ENCODE assay signal across 14 mouse cellular contexts in genomic region chr11:53252186-53253119, GRCm38 (mm10). TPM values are rescaled to one million over a fixed set of nuclear protein-coding genes. Genes with fewer than 3 reads are reported as not detected.
DNase-seq lines count a peak whose midpoint lies in the region; ATAC-seq lines count a peak whose summit lies in the region.
"Had no signal": no experiment of that assay in that cellular context is flagged by ENCODE, and none has a peak within 500 bp of the region (broad histone marks: within the 10 kb centered on the region; RNA-seq: fewer than 3 reads in every experiment).

No protein-coding gene starts in this region.

- no peaks in the 10 kb centered on the region for H3K36me3 ChIP-seq in forebrain, embryonic 12.5 days (replicated peaks)
- H3K36me3 ChIP-seq in hindbrain, embryonic 16.5 days (ENCODE audit: control insufficient read depth, insufficient read depth, low read length): no peaks in the 10 kb centered on the region
- H3K36me3 ChIP-seq: liver, embryonic 15.5 days had no signal

- no peaks in the 10 kb centered on the region for H3K27me3 ChIP-seq in forebrain, embryonic 12.5 days
- H3K27me3 ChIP-seq in hindbrain, embryonic 16.5 days (replicated peaks; ENCODE audit: control insufficient read depth, insufficient read depth, low read length): no peaks in the 10 kb centered on the region
- H3K27me3 ChIP-seq: liver, embryonic 15.5 days; Patski had no signal

- peak; percentile 74 for ATAC-seq in forebrain, embryonic 12.5 days (ENCODE audit: low FRiP score)
- peak; percentile 66 for ATAC-seq in hindbrain, embryonic 16.5 days
- ATAC-seq: Patski had no signal

- H3K9ac ChIP-seq in forebrain, embryonic 12.5 days: no peak overlapping the region
- H3K9ac ChIP-seq in hindbrain, embryonic 16.5 days (ENCODE audit: low read depth, low read length): no peak overlapping the region
- H3K9ac ChIP-seq: liver, embryonic 15.5 days had no signal

- 68% methylated on average over 12 of the region's 12 CpGs for WGBS in forebrain, embryonic 12.5 days
- 57% methylated on average over 12 of the region's 12 CpGs for WGBS in hindbrain, embryonic 16.5 days

- DNase-seq in embryo, embryonic 11 days: peak; percentile 39
- peak; percentile 40 for DNase-seq in neural tube, embryonic 10.5 days (ENCODE audit: extremely low spot score, low spot score)
- DNase-seq in heart, adult 8-10 months (ENCODE audit: low spot score): no peak
- DNase-seq in thymus, postnatal 36 days: no peak
- no peak for DNase-seq in thymus, postnatal 10 days (ENCODE audit: low spot score in 2 of 2)
- DNase-seq in spleen, postnatal 4 days (ENCODE audit: low spot score in 2 of 2): no peak
- DNase-seq: adrenal gland, postnatal 25 days; cerebellum, adult 2 months; kidney, adult 18-20 months had no signal

- peaks cover 11% of the 10 kb centered on the region for H3K4me1 ChIP-seq in forebrain, embryonic 12.5 days
- H3K4me1 ChIP-seq in hindbrain, embryonic 16.5 days (ENCODE audit: control insufficient read depth, insufficient read depth, low read depth, low read length): peaks cover 4% of the 10 kb centered on the region
- H3K4me1 ChIP-seq: liver, embryonic 15.5 days had no signal

- H3K4me3 ChIP-seq in forebrain, embryonic 12.5 days (replicated peaks): no peak overlapping the region
- H3K4me3 ChIP-seq in hindbrain, embryonic 16.5 days (ENCODE audit: low read length): no peak overlapping the region
- H3K4me3 ChIP-seq: layer of hippocampus, adult 2 months; liver, embryonic 15.5 days had no signal

- no peak overlapping the region for H3K4me2 ChIP-seq in forebrain, embryonic 12.5 days
- H3K4me2 ChIP-seq in hindbrain, embryonic 16.5 days (ENCODE audit: low read length): no peak overlapping the region
- H3K4me2 ChIP-seq: liver, embryonic 15.5 days had no signal

- H3K27ac ChIP-seq in forebrain, embryonic 12.5 days: peak overlapping the region; percentile 77
- H3K27ac ChIP-seq in hindbrain, embryonic 16.5 days (ENCODE audit: low read depth, low read length): peak overlapping the region; percentile 48; the same call in 1 of the 2 replicates
- H3K27ac ChIP-seq: layer of hippocampus, adult 2 months; liver, embryonic 15.5 days had no signal

- H3K9me3 ChIP-seq in forebrain, embryonic 12.5 days: no peaks in the 10 kb centered on the region
- no peaks in the 10 kb centered on the region; the same call in 1 of the 2 replicates for H3K9me3 ChIP-seq in hindbrain, embryonic 16.5 days (ENCODE audit: control insufficient read depth, low read length)
- H3K9me3 ChIP-seq: liver, embryonic 15.5 days had no signal

RNA-seq across cellular contexts. Expression of gene Hspa4, which starts 47.8 kb away (rescaled TPM):
- 93.3 and 95.9 TPM in 2 replicates for polyA plus RNA-seq in forebrain, embryonic 12.5 days (2016; fragmentation: Nextera tagmentation; extraction: Ambion mirVana)
- polyA plus RNA-seq in hindbrain, embryonic 16.5 days (2015; fragmentation: Nextera tagmentation; extraction: Ambion mirVana): 41.0 and 41.5 TPM in 2 replicates
- 100 to 1,000 TPM; 113 to 135 (median 122) TPM for total RNA-seq in heart, adult 8-10 months (2022)

Comparison
In these comparisons a context has a peak if more than half of its experiments do, and no peak if none do; other contexts are left out.
1. DNase-seq: peak in embryo, embryonic 11 days (single experiment) and neural tube, embryonic 10.5 days (single experiment); none in heart, adult 8-10 months (single experiment), thymus, postnatal 36 days (0 of 2), thymus, postnatal 10 days (0 of 2) and spleen, postnatal 4 days (0 of 2).